Mouse (Mus musculus): ENCODE data around the gene Creb5.

DNA sequence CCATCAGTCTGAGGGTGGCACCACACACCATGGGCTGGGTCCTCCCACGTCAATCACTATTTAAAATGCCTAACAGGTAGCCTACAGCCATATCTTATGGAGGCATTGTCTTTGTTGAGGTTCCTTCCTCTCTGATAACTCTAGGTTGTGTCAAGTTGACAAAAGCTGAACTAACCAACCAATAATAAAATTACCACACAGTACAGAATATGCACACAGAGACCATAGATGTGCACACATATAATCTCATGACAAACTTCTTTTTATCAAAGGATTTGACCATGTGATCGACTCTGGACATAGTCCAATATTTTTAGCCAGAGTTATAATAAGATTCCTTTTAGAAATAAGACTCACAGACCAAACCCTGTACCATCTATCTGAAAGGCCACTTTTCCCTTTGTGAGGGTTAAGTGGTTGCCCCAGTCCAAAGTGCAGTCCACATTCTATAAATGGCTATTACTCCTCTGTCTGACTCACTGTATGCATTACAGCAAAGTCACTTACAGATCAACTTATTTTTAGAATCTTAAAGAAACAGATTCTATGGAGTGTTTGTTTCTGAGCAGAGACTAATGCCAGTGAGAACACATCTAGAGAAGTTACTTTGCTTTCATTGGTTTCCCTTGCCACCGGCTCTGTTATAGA, 221.9 kb downstream of the Creb5 start:
- TF ChIP-seq GATA1 (IDR thresholded peaks at IDR 0.05; ENCODE audit: low read length) (no peak), TAL1 (IDR thresholded peaks at IDR 0.05; ENCODE audit: low read length) (no peak)

All from erythroblast, embryonic 14.5 days (primary cell).